ENCODE assay signal across 17 mouse cellular contexts in genomic region chr11:36120591-36121409, GRCm38 (mm10).
DNase-seq lines count a peak whose midpoint lies in the region; ATAC-seq and TF ChIP-seq lines count a peak whose summit lies in the region.
"Had no signal": no experiment of that assay in that cellular context is flagged by ENCODE, and none has a peak within 500 bp of the region (broad histone marks: within the 10 kb centered on the region; RNA-seq: fewer than 3 reads in every experiment).

No protein-coding gene starts in this region.

- no peak overlapping the region for H3K4me3 ChIP-seq in forebrain, embryonic 13.5 days
- H3K4me3 ChIP-seq in hindbrain, embryonic 15.5 days = no peak overlapping the region
- H3K4me3 ChIP-seq in midbrain, postnatal 0 days (ENCODE audit: low read depth, low read length) = no peak overlapping the region
- no peak overlapping the region for H3K4me3 ChIP-seq in kidney, adult 2 months (ENCODE audit: insufficient read depth, low read depth, low read length)
- H3K4me3 ChIP-seq: erythroblast, embryonic 14.5 days; heart, embryonic 13.5 days had no signal

- no peaks in the 10 kb centered on the region for H3K36me3 ChIP-seq in forebrain, embryonic 13.5 days (ENCODE audit: poor library complexity, severe bottlenecking)
- no peaks in the 10 kb centered on the region for H3K36me3 ChIP-seq in hindbrain, embryonic 15.5 days
- no peaks in the 10 kb centered on the region; the same call in 1 of the 2 replicates for H3K36me3 ChIP-seq in midbrain, postnatal 0 days (ENCODE audit: insufficient read depth, low read length)
- no peaks in the 10 kb centered on the region for H3K36me3 ChIP-seq in kidney, adult 2 months (ENCODE audit: control insufficient read depth, insufficient read depth, low read length)
- H3K36me3 ChIP-seq: heart, embryonic 13.5 days had no signal

- peaks cover 36% of the 10 kb centered on the region for H3K4me1 ChIP-seq in forebrain, embryonic 13.5 days
- H3K4me1 ChIP-seq in hindbrain, embryonic 15.5 days (replicated peaks) = peaks cover 29% of the 10 kb centered on the region
- H3K4me1 ChIP-seq in midbrain, postnatal 0 days (ENCODE audit: insufficient read depth, low read length) = peaks cover 10% of the 10 kb centered on the region; the same call in 1 of the 2 replicates
- H3K4me1 ChIP-seq in kidney, adult 2 months (ENCODE audit: control insufficient read depth, insufficient read depth, low read length) = no peaks in the 10 kb centered on the region
- H3K4me1 ChIP-seq: heart, embryonic 13.5 days had no signal

- TF ChIP-seq CTCF in midbrain, postnatal 0 days (IDR thresholded peaks at IDR 0.05) = no peak
- no peak for TF ChIP-seq CTCF in kidney, adult 2 months (conservative IDR thresholded peaks at IDR 0.05; ENCODE audit: insufficient read depth, insufficient read length, low read depth, low read length)

- no peaks in the 10 kb centered on the region for H3K27me3 ChIP-seq in forebrain, embryonic 13.5 days
- H3K27me3 ChIP-seq in hindbrain, embryonic 15.5 days = no peaks in the 10 kb centered on the region
- no peaks in the 10 kb centered on the region for H3K27me3 ChIP-seq in midbrain, postnatal 0 days (ENCODE audit: insufficient read depth, low read length)
- H3K27me3 ChIP-seq in kidney, adult 2 months (replicated peaks; ENCODE audit: control insufficient read depth, insufficient read depth, low read length) = no peaks in the 10 kb centered on the region; the same call in 1 of the 2 replicates
- H3K27me3 ChIP-seq: CH12.LX; heart, embryonic 13.5 days had no signal

- no peaks in the 10 kb centered on the region for H3K9me3 ChIP-seq in forebrain, embryonic 13.5 days (replicated peaks)
- H3K9me3 ChIP-seq in hindbrain, embryonic 15.5 days = no peaks in the 10 kb centered on the region
- no peaks in the 10 kb centered on the region for H3K9me3 ChIP-seq in midbrain, postnatal 0 days (ENCODE audit: low read length)
- H3K9me3 ChIP-seq: heart, embryonic 13.5 days had no signal

- peak overlapping the region; percentile 20 for H3K27ac ChIP-seq in forebrain, embryonic 13.5 days
- H3K27ac ChIP-seq in hindbrain, embryonic 15.5 days (replicated peaks) = peak overlapping the region; percentile 46
- peak overlapping the region; percentile 64; the same call in 1 of the 2 replicates for H3K27ac ChIP-seq in midbrain, postnatal 0 days (ENCODE audit: low read depth, low read length)
- no peak overlapping the region for H3K27ac ChIP-seq in kidney, adult 2 months (ENCODE audit: insufficient read depth, low read depth, low read length)
- H3K27ac ChIP-seq: heart, embryonic 13.5 days had no signal

- DNase-seq in frontal cortex, postnatal 14 days (ENCODE audit: low spot score in 2 of 2) = no peak
- DNase-seq in midbrain, postnatal 0 days (ENCODE audit: low spot score) = no peak
- DNase-seq in T-cell, adult 2 months (ENCODE audit: low spot score) = no peak
- no peak for DNase-seq in kidney, adult 2 months
- DNase-seq in kidney, adult 8-10 months = no peak
- DNase-seq: cerebellum, postnatal 10 days; gastrocnemius, postnatal 10 days; kidney, postnatal 25 days; liver, postnatal 0 days; lung, postnatal 4 days; thymus, adult 18-20 months had no signal

- no peak overlapping the region for H3K9ac ChIP-seq in forebrain, embryonic 13.5 days
- H3K9ac ChIP-seq in hindbrain, embryonic 15.5 days = no peak overlapping the region
- H3K9ac ChIP-seq in midbrain, postnatal 0 days (replicated peaks; ENCODE audit: low read length, poor library complexity, severe bottlenecking) = no peak overlapping the region
- H3K9ac ChIP-seq: heart, embryonic 13.5 days; liver, postnatal 0 days had no signal

- 4% methylated on average over 7 of the region's 7 CpGs for WGBS in forebrain, embryonic 13.5 days
- 15% methylated on average over 7 of the region's 7 CpGs for WGBS in hindbrain, embryonic 15.5 days
- 13% methylated on average over 7 of the region's 7 CpGs for WGBS in midbrain, postnatal 0 days
- 50% methylated on average over 7 of the region's 7 CpGs for WGBS in kidney, adult 2 months

- peak overlapping the region; percentile 31 for H3K4me2 ChIP-seq in forebrain, embryonic 13.5 days
- no peak overlapping the region for H3K4me2 ChIP-seq in hindbrain, embryonic 15.5 days
- H3K4me2 ChIP-seq in midbrain, postnatal 0 days (ENCODE audit: low read depth, low read length, poor library complexity, severe bottlenecking) = no peak overlapping the region
- H3K4me2 ChIP-seq: heart, embryonic 13.5 days had no signal

- no peak for TF ChIP-seq POLR2A in kidney, adult 2 months (IDR thresholded peaks at IDR 0.05; ENCODE audit: low read depth, low read length)

- peak; percentile 88 for ATAC-seq in frontal cortex, adult (ENCODE audit: low TSS enrichment)
- peak; percentile 75 for ATAC-seq in forebrain, embryonic 13.5 days
- 0 out of 2 replicates have a peak, but pooled peaks have one; percentile 17 for ATAC-seq in hindbrain, embryonic 15.5 days (ENCODE audit: low FRiP score, low read depth)
- ATAC-seq in midbrain, postnatal 0 days (ENCODE audit: low FRiP score) = no peak
- ATAC-seq: liver, postnatal 0 days had no signal
